Mouse (Mus musculus): ENCODE data around the gene Zc3hav1.

DNA sequence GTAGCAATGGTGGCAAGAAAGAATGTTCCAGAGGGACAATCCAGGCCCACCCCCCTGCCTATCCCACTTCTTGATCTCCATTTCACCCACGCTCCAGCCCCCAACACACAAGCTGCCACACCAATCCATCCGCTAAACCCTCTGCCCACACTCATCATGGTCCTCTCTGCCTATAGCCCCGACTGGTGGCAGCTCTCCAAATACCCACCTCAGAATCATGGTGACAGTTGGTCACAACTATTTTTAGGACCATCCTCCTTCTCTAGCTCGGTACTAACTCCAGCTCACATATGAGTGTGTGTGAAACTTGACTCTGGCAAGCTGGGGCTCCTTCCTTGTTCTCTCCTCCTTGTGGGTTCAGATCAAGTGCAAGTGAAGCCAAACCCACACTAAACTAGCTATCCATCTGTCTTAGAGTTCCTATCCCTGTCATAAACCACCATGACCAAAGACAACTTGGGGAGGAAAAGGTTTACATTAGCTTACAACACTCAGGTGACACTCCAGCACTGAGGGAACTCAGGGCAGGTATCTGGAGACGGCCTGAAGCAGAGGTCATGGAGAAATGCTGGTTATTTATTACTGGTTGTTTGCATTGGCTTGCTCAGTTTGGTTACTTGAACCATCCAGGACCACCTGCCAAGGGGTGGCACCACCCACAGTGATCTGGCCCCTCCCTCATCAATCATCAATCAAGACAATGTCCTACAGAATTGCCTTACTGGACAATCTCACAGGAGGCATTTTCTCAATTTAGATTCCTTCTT is 90.8 kb downstream of the Zc3hav1 start:
- no peak for TF ChIP-seq MAFK (IDR thresholded peaks at IDR 0.05; ENCODE audit: insufficient read depth, low read depth, low read length)
- no peak for TF ChIP-seq ZC3H11A (IDR thresholded peaks at IDR 0.05; ENCODE audit: borderline replicate concordance, low read depth, low read length)
- no peak for TF ChIP-seq ZNF384 (IDR thresholded peaks at IDR 0.05; ENCODE audit: low read depth, low read length)
